Mouse (Mus musculus) T-helper 1 cell (primary cell): ENCODE data around the gene Prickle1.

ENCODE experiments used
- in situ Hi-C: fragments of 300-600 bp; cut with MboI, MseI; formaldehyde crosslinking; loops from one replicate; pipeline ENCODE4 v1.15.1; 2025; ENCODE audit warnings: high pct_unique_total_duplicates

Gene Prickle1

DNA sequence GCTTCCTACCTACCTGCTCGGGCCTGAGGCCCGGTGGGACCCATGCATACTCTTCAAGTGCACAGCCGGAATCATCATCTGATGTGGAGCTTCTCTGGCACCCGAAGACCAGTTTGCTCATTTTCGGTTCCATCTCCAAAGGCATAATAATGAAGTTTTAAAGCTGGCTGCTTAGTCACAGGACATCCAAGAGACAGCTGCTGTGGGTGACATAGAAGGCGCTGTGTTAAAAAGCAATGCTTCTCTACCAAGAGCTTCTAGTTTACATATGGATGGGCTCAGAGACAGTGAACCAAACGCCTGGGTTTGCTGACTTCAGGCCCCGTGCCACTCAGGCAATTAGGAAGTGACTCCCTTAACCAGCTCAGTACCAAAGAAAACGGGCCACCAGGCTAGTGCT lies 83.3 kb downstream of the Prickle1 start:
- in situ Hi-C loops, result no loop called here

DNA sequence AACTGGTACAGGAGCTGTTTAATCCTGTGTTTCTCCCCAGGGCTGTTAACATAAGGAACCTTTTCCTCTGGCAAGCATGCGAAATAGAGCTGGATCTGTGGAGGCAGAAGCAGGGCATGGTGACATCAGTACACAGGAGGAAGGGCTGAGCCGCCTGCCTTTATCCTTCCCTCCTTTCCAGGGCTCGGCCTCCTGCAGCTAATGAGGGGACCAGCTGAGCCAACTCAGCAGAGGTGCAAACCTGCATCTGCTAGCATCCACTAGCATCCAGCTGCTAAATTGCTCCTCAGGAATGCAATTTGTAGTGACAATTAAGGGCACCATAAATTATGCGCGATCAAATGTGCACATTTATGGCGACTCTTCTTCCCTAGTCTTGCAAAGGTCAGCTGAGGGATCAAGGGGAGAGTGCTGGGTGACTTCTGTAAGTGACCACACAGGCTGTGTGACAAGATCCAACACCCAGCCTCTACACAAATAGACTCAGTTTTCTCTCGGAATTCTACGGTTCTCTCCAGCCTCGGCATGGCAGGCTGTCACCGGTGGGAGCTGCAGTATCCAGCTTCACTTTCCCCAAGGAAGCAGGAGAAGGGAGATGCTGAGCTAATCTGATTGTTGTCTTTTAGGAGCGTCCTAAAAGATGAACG lies 84.9 kb downstream of the Prickle1 start:
- in situ Hi-C loops, result no loop called here

DNA sequence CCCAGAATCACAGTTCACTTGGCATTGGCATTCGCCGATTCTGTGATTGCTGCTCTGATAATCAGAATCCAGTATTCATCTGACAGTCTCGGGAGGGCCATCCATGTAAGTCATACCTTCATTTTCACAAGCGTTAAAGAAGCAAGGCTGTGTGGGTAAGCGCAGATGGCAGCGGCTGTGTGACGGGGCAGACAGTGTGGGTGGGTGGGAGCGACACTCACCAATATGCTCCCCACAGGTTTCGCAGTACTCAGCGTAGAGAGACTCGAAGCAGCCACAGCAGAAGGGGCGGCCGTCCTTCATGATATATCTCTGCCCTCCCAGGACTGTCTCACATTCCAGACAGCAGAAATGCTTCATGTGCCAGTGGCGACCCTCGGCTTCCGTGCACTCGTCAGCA lies 90.9 kb downstream of the Prickle1 start:
- in situ Hi-C loops, result no loop called here

DNA sequence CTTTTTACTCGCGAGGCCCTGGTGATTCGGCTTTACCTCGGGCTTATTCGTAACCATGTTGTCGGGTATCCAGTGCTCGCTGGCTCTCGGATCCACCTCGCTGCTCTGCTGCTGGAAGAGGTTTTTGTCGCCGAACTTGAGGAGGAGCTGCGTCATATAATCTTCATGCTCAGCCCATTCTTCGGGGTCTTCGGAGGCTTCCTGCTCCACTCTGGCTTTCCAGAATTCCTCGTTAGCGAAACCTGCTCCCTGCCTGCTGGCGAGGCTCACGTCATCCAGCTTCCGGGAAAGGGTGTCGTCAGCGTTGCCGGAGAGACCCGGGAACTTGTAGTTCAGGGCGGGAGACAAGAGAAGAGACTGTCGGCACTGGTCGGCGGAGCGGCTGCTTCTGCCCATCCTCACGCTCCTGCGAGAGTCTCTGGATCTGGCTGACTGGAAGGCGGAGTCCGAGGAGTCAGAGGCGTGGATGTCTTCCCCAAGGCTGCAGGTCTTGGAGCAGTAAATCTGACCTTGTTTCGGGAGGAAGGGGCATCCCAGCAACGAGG lies 92.4 kb downstream of the Prickle1 start:
- in situ Hi-C loops, result no loop called here

DNA sequence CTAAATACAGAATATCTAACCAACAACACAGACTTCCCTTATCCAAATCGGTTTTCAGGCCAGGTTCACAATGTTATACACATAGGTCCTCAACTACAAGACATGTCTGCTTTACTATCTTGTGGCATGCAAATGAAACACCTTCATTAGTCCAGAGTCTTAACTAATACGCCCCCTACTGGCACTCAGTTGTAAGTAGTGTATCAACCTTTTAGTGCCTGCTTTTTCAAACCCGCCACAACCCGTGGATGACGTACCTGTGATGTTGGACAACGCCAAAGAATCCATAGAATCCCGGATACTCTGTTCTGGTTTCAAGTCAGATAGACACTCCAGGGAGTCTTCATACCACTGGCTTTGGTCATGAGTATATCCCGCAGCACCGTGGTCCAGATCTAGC lies 93.0 kb downstream of the Prickle1 start:
- in situ Hi-C loops, result no loop called here

DNA sequence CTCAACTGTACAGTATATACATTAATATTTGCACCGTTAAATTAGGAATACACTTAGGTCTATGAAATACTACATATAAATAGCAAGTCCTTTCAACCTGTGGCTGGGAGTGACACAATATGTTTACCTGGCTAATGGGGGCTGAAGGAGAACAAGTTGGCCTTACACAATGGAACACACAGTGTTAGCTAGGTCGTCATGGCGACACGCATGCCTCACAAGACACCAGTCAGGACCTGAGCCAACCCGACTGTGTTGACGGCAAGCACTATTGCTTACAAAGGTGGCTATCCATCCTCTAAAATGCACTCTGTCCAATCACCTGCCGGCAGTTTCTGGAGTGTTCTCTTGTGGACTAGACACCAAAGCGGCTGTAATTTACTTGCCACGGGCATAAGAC lies 95.8 kb downstream of the Prickle1 start:
- in situ Hi-C loops, result no loop called here

DNA sequence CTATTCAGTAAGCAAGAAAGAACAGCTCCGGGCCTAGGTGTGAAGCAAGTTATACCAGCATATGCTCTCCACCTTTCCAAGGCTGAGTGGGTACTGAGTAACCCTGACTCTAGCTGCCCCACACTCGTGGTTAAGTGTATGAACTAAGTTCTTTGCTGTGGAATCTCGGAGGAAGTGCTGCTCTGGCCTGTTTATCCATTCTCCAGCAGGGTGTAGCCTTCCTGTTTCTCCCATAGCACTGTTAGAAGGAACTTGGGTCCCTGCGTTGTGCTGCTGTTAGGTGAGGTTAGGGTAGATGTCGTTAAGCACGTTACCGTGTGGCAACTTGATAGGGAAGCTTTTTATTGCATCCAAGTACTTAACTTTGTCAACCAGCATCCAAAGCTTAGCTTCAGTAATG lies 101.0 kb downstream of the Prickle1 start:
- in situ Hi-C loops, result no loop called here

DNA sequence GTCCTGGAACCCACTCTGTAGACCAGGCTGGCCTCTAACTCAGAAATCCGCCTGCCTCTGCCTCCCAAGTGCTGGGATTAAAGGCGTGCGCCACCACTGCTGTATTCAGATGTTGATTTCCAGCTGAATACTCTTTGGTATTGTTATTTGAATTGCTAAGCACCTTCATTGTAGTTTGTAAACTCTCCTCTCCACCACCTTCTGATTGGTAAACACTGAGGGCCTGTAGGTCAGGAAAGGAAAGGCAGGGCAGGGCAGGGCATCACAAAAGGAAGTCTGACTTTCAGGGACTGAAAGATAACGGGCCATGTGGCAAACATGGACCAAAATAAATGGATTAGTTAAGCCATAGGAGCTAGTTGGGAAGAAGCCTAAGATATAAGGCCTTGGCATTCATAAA lies 106.1 kb downstream of the Prickle1 start:
- in situ Hi-C loops, result no loop called here

DNA sequence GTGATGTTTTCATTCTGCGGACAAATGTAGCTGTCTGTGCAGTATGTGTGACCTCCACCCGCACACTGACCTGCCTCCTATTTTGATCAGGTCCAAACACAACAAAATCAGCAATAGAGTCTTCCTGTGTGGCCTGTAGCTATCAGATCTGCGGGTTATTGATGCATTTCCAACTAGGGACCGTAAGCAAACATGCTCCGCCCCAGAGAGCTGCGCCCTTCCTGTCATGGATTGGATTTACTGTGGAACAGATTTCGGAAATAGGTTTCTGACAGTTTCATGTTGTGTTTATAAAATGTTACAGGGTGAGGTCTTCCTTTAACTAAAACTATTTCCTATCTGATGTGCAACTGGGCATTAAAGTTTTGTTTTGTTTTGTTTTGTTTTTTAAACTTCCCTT lies 109.6 kb downstream of the Prickle1 start:
- in situ Hi-C loops, result no loop called here

DNA sequence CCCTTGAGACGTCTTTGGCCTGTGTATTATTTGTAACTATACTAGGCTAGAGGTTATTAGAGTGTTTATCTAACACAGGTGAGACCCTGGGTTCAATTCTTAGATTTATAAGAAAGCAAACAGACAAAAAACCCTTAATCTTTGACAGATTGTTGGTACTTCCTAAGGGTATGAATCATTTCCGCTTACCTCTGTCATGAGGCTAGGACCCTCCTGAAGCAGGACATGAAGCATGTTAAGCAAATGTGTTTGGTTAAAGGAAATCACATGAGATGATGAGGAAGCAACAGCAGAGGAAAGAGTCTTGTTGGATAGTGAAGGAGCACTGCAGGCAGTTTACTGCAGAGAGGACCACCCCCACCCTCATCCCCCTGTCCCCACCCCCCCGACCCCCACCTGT lies 110.4 kb downstream of the Prickle1 start:
- in situ Hi-C loops, result no loop called here

DNA sequence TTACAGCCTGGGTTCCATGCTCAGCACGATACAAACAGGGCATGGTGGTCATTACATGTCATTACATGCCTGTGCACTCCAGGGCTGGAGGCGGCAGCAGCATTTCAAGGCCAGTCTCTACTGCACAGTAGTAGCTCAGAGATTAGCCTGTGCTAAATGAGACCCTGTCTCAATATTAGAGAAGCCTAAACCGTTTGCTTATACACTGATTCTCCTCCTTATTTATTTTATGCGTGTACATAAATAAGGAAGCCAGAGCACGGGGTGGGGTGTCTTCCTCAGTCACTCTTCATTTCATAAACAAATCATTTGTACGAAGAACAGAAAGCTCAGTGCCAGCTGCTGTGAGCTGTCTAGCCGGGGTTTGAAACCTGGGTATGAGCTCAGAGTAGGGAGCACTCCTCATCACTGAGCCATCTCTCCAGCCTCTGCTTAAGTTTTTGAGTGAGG lies 111.4 kb downstream of the Prickle1 start:
- in situ Hi-C loops, result loop anchor here (5.0 kb wide), 1 partner anchor 48 kb away; no protein-coding TSS in a partner anchor

DNA sequence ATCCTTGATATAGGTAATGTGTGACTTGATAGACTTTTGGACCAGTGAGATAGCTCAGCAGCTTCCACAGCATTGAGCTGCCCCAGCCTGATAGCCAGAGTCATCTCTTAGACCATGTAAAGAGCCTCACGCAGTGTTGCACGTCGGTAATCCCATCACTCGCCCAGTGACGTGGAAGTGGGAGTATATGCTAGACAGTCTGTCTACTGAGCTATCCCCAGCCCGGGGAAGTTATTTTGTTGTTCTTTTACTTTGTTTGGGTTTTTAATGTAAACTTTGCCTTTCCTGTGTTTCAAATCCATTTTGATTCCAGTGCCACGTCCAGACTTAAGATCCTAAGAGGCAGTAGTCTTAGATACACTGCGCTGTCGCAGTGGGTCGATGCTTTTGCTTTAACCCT lies 114.6 kb downstream of the Prickle1 start:
- in situ Hi-C loops, result loop anchor here (5.0 kb wide), 1 partner anchor 51 kb away; no protein-coding TSS in a partner anchor

DNA sequence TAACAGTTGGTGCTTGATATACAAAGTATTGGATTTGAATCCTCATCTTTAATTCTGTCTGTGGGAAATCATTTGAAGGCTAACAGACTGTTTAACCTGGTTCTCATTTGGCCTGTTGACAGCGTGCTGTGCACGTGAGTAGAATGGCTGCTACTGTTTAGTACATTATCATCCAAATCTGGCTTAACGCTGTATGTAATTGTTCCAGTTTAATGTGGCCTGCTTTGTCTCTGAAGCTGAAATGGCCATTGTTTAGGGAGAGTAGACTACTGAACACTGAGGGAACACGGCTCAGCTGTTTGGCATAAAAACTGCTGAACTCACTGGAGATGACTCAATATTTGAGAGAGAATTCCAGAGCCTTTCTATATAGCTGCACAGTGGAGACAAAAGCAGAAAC lies 116.2 kb downstream of the Prickle1 start:
- in situ Hi-C loops, result no loop called here

DNA sequence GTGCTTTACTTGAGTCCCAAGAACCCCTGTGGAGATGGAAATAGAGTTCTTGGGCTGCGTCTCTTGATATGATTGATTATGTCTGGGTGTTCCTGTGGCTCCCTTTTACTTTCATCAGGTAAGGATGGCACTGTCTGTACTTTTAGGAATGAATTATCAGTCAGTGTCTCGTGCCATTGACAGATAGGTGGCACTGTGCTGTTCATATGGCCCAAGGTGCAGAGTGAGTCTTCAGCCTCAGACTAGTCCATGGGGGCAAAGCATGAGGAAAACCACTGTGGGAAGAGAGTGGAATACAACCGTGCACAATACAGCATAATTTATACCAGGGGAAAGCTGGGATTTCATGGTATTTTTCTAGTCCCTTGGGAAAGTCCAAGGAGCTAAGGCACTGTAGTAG lies 117.0 kb downstream of the Prickle1 start:
- in situ Hi-C loops, result no loop called here

DNA sequence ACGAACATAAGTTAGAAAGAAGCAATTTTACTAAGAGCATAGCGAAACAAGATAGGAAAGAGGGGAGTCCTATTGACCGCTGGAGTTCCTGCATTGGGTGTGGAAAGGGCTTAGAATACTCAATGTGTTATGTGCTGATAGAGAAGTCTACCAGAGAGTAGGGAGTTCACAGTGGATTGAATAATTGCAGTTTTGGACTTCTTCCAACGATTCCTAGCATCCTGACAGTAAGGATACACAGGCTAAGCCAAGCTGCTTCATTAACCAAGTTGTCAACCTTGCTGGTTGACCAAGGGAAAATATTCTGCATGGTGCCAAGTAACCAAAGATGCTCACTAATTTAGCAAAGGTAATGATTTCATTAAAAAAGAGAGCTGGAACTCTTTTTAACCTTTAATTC lies 118.0 kb downstream of the Prickle1 start:
- in situ Hi-C loops, result no loop called here

DNA sequence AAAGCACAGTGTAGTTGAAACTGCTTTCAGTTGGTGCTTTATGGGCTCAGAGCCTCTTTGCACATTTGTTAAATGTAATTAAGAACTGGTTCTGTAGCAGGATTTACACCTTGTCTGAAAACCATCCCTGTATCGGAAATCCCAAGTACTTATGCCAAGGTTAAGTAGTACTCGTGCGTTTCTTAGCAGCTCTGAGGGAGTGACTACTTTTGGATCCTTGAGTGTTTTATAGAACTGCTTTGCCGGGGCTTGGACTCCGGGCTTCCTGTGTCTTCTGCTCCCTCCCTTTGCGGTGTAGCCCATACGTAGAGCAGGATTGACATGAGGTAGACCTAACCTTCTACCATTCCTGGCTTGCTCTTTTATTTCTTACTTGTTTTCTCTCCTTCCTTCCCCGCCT lies 120.0 kb downstream of the Prickle1 start:
- in situ Hi-C loops, result no loop called here

DNA sequence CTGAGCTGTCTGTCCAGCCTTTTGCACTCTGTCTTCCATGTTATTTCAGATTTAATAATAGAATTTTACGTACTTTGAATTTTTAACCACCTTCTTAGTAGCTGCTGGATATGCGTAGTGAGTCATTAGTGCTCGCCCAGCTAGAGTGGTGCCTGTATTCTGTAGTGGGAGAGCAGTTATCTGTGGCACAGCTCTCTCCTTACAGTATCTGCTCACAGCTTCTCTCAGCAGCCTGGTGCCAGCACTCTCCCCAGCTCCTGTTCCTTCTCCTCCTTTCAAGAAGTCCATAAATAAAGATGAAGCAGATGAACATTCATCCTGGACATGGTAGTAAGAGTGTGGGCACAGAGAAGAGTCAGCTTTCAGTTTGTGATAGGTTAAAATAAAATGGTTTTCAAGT lies 121.4 kb downstream of the Prickle1 start:
- in situ Hi-C loops, result loop anchor here (5.0 kb wide), 1 partner anchor 92 kb away; no protein-coding TSS in a partner anchor

DNA sequence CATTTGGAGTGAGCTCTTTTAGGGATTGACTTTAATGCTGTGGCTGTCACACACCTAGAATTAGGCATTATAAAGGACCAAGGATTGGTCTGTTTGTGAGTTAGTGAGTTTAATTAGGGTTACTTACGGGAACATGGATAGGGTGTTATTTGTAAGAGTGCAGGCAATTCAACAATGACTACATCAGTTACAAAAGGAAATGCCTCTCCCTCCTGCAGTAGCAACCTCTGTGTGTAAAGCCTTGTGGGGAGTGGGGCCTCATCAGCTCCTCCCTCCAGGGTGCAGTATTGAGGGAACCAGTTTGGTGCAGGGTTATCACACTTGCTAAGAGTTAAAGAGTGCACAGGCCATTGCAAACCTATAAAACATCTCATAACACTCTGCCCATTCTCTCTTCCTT lies 123.6 kb downstream of the Prickle1 start:
- in situ Hi-C loops, result loop anchor here (5.0 kb wide), 1 partner anchor 90 kb away; no protein-coding TSS in a partner anchor

DNA sequence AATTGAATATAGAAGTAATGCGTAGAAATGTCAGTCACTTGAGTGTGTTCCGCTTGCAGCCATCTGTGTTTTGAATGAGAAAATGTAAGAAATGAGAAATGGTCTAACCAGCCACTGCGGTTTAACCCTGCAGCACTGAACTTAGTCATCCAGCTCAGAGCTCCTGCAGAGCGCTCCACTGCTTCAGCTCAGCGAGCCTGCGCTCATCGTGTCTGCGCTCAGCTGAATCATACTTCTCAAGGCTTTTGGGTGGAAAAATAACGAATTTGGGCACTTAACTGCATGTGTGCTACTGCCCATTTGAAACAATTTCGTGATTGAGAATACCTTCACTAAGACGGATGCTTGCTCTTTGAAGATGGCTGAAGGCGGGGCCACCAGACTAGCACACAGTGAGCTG lies 124.0 kb downstream of the Prickle1 start:
- in situ Hi-C loops, result loop anchor here (5.0 kb wide), 1 partner anchor 89 kb away; no protein-coding TSS in a partner anchor

DNA sequence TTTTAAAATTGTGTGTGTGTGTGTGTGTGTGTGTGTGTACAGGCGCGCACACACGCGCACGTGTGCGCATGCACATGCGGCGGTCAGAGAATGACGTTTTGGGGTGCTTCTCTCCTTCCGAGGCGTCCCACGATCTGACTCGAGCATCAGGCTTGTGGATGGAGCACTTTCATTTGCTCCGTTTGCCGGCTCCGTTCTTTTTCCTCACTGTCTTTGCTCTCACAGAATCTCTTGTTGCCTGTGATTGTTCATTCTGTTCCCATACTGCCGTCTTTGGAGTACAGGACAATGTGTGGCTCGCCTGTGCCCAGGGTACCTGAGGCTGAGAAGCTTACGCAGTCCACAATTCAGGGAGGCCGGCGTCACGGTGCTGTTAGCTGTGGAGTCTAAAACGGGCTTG lies 134.6 kb downstream of the Prickle1 start:
- in situ Hi-C loops, result no loop called here

DNA sequence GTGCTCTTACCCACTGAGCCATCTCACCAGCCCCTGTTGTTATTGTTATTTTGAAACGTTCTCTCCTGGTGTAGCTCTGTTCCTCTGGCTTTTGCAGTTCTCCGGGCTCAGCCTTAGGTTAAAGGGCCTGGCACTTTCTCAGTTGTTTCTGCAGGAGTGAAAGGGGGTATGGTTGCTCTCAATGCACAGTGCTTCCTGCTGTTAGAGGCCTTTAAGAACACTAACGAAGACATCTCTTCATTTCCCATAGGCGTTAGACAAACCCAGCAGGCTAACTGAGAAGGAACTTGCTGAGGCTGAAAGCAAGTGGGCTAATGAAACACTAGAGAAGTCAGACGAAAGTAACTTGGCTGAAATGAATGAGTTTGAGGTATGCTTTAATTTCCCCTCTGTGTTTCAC lies 136.3 kb downstream of the Prickle1 start:
- in situ Hi-C loops, result no loop called here

DNA sequence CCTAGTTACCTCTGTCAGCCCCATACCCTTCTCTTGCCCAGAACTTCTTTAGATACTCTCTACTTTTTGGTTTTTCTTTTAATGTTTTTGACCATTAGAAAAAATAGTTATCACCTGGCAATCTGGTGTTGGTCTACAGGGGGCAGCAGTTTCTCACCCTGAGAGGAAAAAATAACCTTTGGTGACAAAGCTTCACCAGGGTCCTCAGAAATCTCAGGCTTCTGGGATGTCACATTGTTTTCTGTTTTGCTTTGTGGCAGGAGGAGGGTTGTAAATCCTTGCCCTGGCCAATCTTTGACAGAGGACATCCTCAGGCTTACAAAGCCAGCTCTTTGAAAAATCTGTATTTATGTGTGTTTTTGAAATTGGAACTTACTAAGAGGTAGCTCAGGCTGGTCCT lies 139.7 kb downstream of the Prickle1 start:
- in situ Hi-C loops, result no loop called here

DNA sequence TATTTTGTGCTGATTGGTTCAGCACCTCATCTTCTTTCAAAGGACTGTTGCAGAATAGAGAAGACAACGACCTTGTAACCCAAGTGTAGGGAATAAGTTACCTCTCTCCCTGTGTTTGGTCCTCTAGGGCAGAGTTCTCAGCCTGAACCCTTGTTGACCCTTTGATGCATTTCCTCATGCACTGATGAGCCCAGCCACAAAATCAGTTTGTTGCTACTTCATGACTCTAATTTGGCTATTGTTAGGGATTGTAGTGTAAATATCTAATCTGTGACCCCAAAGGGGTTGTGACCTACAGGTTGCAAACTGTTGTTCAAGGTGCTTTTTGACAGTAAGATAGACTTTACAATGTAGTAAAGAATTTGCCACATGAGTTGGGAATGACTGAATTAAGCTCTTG lies 142.4 kb downstream of the Prickle1 start:
- in situ Hi-C loops, result no loop called here
